Mouse (Mus musculus) heart, embryonic 15.5 days (tissue): ENCODE measurements around the gene Tmem106a. TPM values are rescaled to one million over a fixed set of nuclear protein-coding genes. Genes with fewer than 3 reads are reported as not detected.
"Not testable (repeated sequence)": the region's sequence is repeated elsewhere in the genome, so short reads cannot be mapped to it uniquely, and the experiment has no call there.

Experiments used
- ATAC-seq: fragments of 200-750 bp; cut with Nextera tagmentation; replicated peaks from 2 replicates; pipeline ENCODE4 v1.8.0; 2017; ENCODE audit warnings: low read depth, moderate TSS enrichment; ENCODE audit not compliant: insufficient number of reproducible peaks, insufficient read depth, low FRiP score
- H3K27ac ChIP-seq: fragments of 300-500 bp; sonication (generic); 2 replicates; pipeline ENCODE4 v1.5.1; 2015; ENCODE audit warnings: mild to moderate bottlenecking, inconsistent platforms
- H3K27me3 ChIP-seq: fragments of 300-500 bp; sonication (generic); 2 replicates; pipeline ENCODE4 v1.6.1; 2015; ENCODE audit warnings: inconsistent platforms
- H3K36me3 ChIP-seq: fragments of 300-500 bp; sonication (generic); 2 replicates; pipeline ENCODE4 v1.6.1; 2015; ENCODE audit warnings: mild to moderate bottlenecking, inconsistent platforms
- H3K4me1 ChIP-seq: fragments of 300-500 bp; sonication (generic); replicated peaks from 2 replicates; pipeline ENCODE4 v1.6.1; 2015; ENCODE audit warnings: inconsistent platforms
- H3K4me2 ChIP-seq: fragments of 300-500 bp; sonication (generic); 2 replicates; pipeline ENCODE4 v1.6.1; 2015; ENCODE audit warnings: inconsistent platforms, mild to moderate bottlenecking, moderate library complexity
- H3K4me3 ChIP-seq: fragments of 300-500 bp; sonication (generic); 2 replicates; pipeline ENCODE4 v1.5.1; 2015; ENCODE audit warnings: mild to moderate bottlenecking, inconsistent platforms
- H3K9ac ChIP-seq: fragments of 300-500 bp; sonication (generic); 2 replicates; pipeline ENCODE4 v1.6.1; 2015; ENCODE audit warnings: mild to moderate bottlenecking, inconsistent platforms
- H3K9me3 ChIP-seq: fragments of 300-500 bp; sonication (generic); replicated peaks from 2 replicates; pipeline ENCODE4 v1.6.1; 2016; ENCODE audit warnings: inconsistent platforms
- WGBS: fragments of 180-500 bp; shearing (Covaris S2); methylation state at CpG from one replicate; pipeline ENCODE4 v1.1.7; 2015; ENCODE audit warnings: mixed read lengths; 5-methylcytosine and 5-hydroxymethylcytosine counted together
- polyA plus RNA-seq: library from polyadenylated mRNA; unstranded; fragments of >200 nt; fragmentation: Nextera tagmentation; extraction: Ambion mirVana; gene quantifications from 2 replicates; pipeline ENCODE4 v1.2.1, GENCODE M21; 2015

Tmem106a gene
- polyA plus RNA-seq, 1 experiment from 2014 or later = 4.8 TPM

DNA sequence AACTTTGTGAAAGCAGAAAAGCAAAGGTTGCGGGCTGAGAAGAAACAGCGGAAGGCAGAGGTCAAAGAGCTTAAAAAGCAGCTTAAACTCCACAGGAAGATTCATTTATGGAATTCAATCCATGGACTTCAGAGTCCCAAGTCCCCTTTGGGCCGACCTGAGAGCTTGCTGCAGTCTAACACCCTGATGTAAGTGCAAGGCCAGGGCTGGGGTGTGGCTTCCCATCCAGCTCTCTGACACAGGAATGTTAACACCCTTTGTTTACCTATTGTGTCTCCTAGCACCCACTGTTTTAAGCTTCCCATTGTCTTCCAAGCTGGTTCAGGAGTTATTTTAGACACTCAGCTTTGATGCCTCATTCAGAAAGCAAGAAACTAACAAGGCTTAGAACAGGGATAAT is 13.6 kb upstream of the Tmem106a start:
- Histone ChIP-seq H3K36me3 (peaks cover 87% of the 10 kb centered on the region), H3K4me2 (no peak overlapping the region), H3K27ac (no peak overlapping the region), H3K9me3 (no peaks in the 10 kb centered on the region), H3K9ac (no peak overlapping the region), H3K4me3 (no peak overlapping the region), H3K27me3 (no peaks in the 10 kb centered on the region), H3K4me1 (no peaks in the 10 kb centered on the region)
- no peak for ATAC-seq
- WGBS = 79% methylated on average over 3 of the region's 3 CpGs

DNA sequence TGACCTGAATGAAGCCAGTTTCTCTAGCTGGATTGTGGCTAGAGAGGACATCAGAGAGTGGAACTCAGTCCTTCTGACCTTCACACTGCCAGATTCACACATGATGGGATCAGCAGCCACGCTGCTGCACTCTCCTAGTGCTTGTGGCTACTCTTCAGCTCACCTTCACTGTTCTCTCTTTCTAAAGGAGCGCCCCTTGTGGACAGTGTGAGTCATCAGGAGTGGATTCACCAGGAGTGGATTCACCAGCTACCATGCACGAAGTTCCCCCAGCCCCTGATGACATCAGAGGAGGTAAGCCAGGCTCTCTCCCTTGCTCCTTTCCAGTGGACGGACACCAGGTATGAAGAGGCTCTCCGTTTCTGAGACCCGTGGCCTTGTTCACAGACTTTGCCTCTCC is 5.9 kb upstream of the Tmem106a start:
- Histone ChIP-seq H3K27me3 (no peaks in the 10 kb centered on the region), H3K9ac (no peak overlapping the region), H3K4me2 (no peak overlapping the region), H3K4me1 (no peaks in the 10 kb centered on the region), H3K4me3 (no peak overlapping the region), H3K27ac (no peak overlapping the region), H3K9me3 (no peaks in the 10 kb centered on the region), H3K36me3 (peaks cover 97% of the 10 kb centered on the region)
- WGBS = 80% methylated on average over 6 of the region's 6 CpGs
- ATAC-seq = no peak

DNA sequence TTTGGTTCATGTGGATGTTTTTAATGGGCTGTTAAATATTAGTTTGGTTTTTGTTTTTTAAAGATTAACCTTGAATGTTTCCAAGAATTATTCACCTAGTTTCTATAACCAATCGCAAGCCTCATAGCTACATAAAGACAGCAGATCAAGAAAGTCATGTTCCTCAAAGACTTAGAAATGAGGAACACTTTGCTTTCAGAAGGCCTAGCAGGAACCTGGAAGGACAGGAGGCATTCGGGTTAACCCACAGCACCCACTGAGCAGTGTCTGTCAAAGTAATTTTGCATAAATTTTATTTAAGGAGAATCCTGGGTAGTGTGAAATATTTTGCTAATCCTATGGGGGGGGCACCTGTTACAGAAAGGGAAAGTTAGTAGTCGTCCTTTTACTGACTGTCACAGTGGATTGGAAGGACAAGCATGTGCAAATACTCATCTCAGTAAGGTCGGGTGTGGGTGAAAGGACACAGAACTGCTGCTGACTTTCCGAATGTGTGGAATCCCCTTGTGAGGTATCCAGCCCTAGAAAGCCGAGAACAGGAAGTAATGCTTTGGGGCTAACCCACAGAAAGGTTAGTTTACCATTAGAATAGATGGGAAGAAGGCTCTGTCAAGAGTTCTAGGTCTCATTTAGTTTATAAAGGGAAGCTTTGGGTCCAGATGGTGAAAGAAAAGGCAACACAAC is 819 bp upstream of the Tmem106a start:
- Histone ChIP-seq H3K9me3 (no peaks in the 10 kb centered on the region), H3K4me1 (peaks cover 7% of the 10 kb centered on the region), H3K36me3 (peaks cover 49% of the 10 kb centered on the region), H3K9ac (no peak overlapping the region), H3K4me3 (no peak overlapping the region), H3K27me3 (no peaks in the 10 kb centered on the region), H3K4me2 (no peak overlapping the region), H3K27ac (no peak overlapping the region)
- WGBS = 61% methylated on average over 6 of the region's 6 CpGs
- no peak for ATAC-seq

DNA sequence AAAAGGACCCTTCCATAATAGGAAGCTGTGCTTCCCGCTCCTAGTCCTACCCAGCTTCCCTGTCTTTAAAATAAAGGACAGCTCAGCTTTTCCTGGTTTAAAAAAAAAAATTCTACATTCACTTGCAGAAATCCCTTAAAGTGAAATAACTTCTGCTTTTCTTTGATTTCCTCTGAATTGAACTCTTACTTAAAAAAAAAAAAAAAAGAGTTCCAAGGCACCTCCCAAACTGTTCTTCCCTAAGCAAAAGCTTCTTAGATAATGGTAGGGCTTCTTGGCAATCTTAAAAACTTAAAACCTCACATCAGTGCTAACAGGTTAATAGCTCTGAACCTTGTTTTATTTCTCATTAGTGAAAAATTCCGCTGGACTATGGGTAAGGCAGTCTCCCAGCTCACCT is 1.2 kb downstream of the Tmem106a start:
- Histone ChIP-seq H3K27me3 (no peaks in the 10 kb centered on the region), H3K4me3 (no peak overlapping the region), H3K27ac (no peak overlapping the region), H3K4me2 (no peak overlapping the region), H3K9me3 (no peaks in the 10 kb centered on the region), H3K9ac (no peak overlapping the region), H3K4me1 (peaks cover 7% of the 10 kb centered on the region), H3K36me3 (peaks cover 29% of the 10 kb centered on the region)
- no peak for ATAC-seq
- 87% methylated on average over 2 of the region's 2 CpGs for WGBS

DNA sequence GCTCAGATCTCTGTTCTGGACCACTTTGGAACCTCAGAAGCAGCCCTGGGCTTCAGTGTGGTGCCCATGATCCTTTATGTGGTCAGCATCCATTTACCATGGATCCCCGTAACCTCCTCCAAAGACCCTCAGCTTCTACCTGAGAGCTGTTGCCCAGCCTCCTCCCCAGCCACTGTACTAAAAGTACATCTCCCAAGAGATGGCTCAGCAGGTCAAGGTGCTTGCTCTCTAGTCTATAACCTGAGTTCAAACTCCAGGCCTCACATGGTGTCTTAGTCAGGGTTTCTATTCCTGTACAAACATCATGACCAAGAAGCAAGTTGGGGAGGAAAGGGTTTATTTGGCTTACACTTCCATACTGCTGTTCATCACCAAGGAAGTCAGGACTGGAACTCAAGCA is 3.0 kb downstream of the Tmem106a start:
- not testable (repeated sequence) for H3K4me1 ChIP-seq, ATAC-seq, H3K27me3 ChIP-seq, H3K4me3 ChIP-seq, H3K9me3 ChIP-seq, H3K4me2 ChIP-seq, H3K27ac ChIP-seq, H3K9ac ChIP-seq
- peaks cover 12% of the 10 kb centered on the region; the same call in 1 of the 2 replicates for H3K36me3 ChIP-seq
- WGBS = 97% methylated on average over 1 of the region's 1 CpGs

DNA sequence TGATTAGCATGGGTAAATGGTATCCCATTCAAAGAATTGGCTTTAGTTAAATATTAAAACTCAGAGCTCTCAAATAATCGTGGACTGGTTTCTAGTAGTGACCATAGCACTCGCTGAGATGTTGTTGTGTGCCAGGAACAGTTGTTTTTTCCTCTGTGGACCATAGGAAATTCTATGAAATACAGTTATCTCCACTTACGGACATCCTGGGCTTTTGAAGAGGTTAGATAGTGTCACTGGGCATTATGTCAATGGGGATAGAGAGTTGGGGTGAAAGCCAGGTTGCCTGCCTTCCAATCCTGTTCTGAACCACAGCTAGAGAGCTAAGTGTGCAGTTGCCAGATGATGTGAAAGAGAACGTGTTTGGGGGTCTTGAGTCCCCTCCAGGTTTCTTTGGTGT is 3.8 kb downstream of the Tmem106a start:
- no peak overlapping the region for H3K9ac ChIP-seq
- 68% methylated on average over 4 of the region's 4 CpGs for WGBS
- H3K4me3 ChIP-seq = no peak overlapping the region
- ATAC-seq = no peak
- no peaks in the 10 kb centered on the region for H3K9me3 ChIP-seq
- no peak overlapping the region for H3K4me2 ChIP-seq
- H3K27me3 ChIP-seq = no peaks in the 10 kb centered on the region
- peaks cover 7% of the 10 kb centered on the region for H3K4me1 ChIP-seq
- H3K27ac ChIP-seq = no peak overlapping the region
- peaks cover 5% of the 10 kb centered on the region; the same call in 1 of the 2 replicates for H3K36me3 ChIP-seq

DNA sequence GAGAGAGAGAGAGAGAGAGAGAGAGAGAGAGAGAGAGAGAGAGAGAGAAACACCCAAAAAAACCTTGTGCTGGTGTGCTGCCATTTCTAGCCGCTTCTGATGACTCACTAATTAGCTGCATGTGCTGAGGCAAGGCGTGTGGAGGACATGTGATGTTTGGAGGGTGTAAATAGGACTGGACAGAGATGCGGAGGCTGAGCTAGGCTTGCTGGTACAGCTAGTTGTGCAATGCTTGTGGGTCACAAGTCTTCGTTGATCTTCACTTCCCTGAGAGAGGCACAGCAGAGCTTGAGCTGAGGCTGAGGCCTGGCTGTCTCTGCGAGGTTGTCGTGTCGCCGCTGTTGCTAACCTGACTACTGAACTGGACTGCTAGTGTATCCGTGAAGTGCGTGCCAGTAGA is 5.6 kb downstream of the Tmem106a start:
- Histone ChIP-seq H3K4me2 (no peak overlapping the region), H3K27ac (no peak overlapping the region), H3K9me3 (no peaks in the 10 kb centered on the region), H3K4me3 (no peak overlapping the region), H3K36me3 (no peaks in the 10 kb centered on the region), H3K9ac (no peak overlapping the region), H3K4me1 (no peaks in the 10 kb centered on the region), H3K27me3 (no peaks in the 10 kb centered on the region)
- WGBS = 84% methylated on average over 10 of the region's 10 CpGs
- no peak for ATAC-seq

DNA sequence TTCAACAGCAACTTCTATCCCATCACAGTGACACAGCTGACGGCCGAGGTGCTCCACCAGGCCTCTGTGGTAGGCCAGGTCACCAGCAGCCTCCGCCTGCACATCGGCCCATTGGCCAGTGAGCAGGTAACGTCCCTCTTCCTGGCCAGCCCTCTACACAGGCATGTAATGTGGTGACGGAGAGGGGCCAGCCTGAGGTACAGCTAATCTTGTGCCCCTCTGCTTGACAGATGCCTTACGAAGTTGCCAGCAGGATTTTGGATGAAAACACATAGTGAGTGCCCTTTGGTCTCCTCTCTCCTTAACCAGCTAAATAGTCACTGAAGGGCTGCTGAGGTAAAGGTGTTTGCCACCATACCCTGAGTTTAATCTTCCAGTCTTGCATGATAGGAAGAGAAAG is 6.8 kb downstream of the Tmem106a start:
- H3K9me3 ChIP-seq = no peaks in the 10 kb centered on the region
- H3K9ac ChIP-seq = no peak overlapping the region
- no peak overlapping the region for H3K27ac ChIP-seq
- no peak; the same call in 1 of the 2 replicates for ATAC-seq
- 87% methylated on average over 7 of the region's 7 CpGs for WGBS
- no peak overlapping the region for H3K4me3 ChIP-seq
- no peaks in the 10 kb centered on the region for H3K36me3 ChIP-seq
- no peaks in the 10 kb centered on the region for H3K4me1 ChIP-seq
- H3K27me3 ChIP-seq = no peaks in the 10 kb centered on the region
- H3K4me2 ChIP-seq = no peak overlapping the region

DNA sequence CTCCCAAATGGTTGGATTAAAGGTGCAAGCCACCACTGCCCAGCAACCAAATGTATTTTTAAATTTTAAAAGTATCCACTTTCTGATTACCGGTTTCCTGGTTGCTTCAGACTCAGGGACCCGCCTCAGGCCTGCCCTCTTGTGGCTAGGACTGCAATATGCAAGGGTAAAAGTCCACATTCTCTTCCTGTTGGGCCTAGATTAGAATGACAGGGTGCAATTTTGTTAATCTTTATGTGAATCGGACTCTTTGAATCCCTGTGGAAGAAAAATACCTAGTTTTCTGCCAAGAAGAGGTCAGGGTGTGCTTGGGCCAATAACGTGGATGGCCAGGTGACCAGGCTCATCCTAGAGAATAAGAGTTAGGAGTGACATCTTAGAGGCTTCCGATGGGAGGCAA is 7.4 kb downstream of the Tmem106a start:
- H3K36me3 ChIP-seq = no peaks in the 10 kb centered on the region
- no peak overlapping the region for H3K9ac ChIP-seq
- H3K4me1 ChIP-seq = no peaks in the 10 kb centered on the region
- H3K27me3 ChIP-seq = no peaks in the 10 kb centered on the region
- no peak overlapping the region for H3K4me2 ChIP-seq
- 29% methylated on average over 5 of the region's 5 CpGs for WGBS
- H3K4me3 ChIP-seq = no peak overlapping the region
- no peaks in the 10 kb centered on the region for H3K9me3 ChIP-seq
- no peak for ATAC-seq
- H3K27ac ChIP-seq = no peak overlapping the region

DNA sequence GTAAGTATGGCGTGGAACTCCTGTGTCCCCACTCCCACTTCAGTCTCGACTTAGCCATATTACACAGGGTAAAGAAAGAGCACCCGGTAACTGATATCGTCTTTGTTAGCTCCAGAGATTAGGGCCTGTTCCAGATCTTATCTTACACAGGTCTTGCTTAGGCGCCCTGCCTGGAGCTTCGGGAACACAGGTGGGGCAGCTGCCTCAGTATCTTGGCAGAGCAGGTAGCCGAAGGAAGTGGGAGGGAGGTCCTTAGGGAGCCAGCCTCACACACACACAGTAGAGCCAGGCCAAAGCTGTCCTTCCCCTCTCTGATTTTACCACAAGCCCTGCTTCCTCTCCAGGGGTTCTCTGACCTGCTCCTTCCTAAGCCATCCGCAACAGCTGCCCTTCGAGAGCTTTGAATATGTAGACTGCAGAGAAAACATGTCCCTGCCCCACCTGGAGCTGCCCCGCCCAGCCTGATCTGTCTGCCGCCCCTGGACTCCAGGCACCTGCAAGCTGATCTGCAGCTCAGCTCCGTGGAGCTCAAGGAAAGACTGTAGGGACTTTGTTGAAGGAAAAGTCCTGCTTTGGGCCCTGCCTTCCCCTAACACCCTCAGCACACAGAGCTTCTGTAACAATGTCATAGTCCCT is 8.1 kb downstream of the Tmem106a start:
- no peak for ATAC-seq
- WGBS = 65% methylated on average over 12 of the region's 12 CpGs

DNA sequence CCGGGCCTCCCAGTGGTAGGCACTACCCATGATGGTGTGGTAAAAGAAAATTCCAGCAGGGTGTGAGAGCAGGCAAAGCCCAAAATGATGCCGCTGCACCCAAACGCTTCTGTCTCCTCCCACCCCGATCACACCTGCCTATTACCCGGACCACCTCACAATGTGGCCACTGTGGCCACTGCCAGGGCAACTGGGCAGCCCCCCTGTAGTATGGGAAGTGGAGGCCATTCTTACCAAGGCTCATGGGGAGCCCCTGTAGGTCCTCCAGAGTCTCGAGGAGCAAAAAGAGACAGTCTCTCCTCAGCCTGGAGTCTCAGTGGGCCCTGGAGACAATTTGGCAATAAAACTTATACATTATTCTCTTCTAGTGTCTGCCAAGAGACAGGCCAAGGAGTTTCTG is 17.1 kb downstream of the Tmem106a start, which contains the start of gene Gm11634:
Gm11634 (minus strand) TSS at position 101 of the 400 bp plus-strand sequence.
- no peaks in the 10 kb centered on the region for H3K36me3 ChIP-seq
- no peaks in the 10 kb centered on the region for H3K4me1 ChIP-seq
- WGBS = 74% methylated on average over 6 of the region's 6 CpGs
- no peak within 1 kb of the TSS for H3K4me2 ChIP-seq
- H3K9me3 ChIP-seq = no peaks in the 10 kb centered on the region
- no peak within 1 kb of the TSS for H3K9ac ChIP-seq
- H3K27me3 ChIP-seq = peaks cover 17% of the 10 kb centered on the region
- ATAC-seq = no peak
- no peak within 1 kb of the TSS for H3K4me3 ChIP-seq
- H3K27ac ChIP-seq = no peak within 1 kb of the TSS

More for the DNA sequence above, 8.1 kb downstream of the Tmem106a start:
- Histone ChIP-seq H3K4me1 (no peaks in the 10 kb centered on the region), H3K9me3 (no peaks in the 10 kb centered on the region), H3K27me3 (no peaks in the 10 kb centered on the region), H3K36me3 (no peaks in the 10 kb centered on the region), H3K4me3 (no peak overlapping the region), H3K9ac (no peak overlapping the region), H3K4me2 (no peak overlapping the region), H3K27ac (no peak overlapping the region)

DNA sequence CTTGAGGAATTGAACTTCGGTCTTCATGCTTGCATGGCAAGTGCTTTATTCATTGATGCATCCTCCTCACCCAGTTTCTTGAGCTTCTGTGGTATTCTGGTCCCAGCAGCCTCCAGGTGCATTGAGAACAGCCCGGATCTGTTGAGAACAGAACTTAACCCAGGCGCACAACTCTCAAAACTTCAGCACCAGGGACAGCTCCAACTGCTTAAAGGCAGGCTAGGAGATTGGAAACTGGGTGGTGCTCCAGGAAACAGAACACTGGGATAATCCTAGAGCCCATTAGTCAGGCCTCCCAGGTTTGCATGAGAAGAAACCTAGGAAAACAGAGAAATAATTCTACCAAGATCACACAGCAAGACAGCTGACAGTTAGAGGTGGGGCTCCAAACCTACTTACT is 20.4 kb downstream of the Tmem106a start:
- Histone ChIP-seq H3K9ac (no peak overlapping the region), H3K4me2 (no peak overlapping the region), H3K27ac (no peak overlapping the region), H3K9me3 (no peaks in the 10 kb centered on the region), H3K36me3 (no peaks in the 10 kb centered on the region), H3K4me1 (0 out of 2 replicates have a peak, but pooled peaks cover 4% of the 10 kb centered on the region), H3K4me3 (no peak overlapping the region), H3K27me3 (peaks cover 17% of the 10 kb centered on the region)
- 6% methylated on average over 3 of the region's 3 CpGs for WGBS
- ATAC-seq = no peak
